Mouse (Mus musculus) heart, embryonic 15.5 days (tissue): ENCODE results near the gene Rnf7. TPM values are rescaled to one million over a fixed set of nuclear protein-coding genes. Genes with fewer than 3 reads are reported as not detected.
"Not testable (repeated sequence)": the region's sequence is repeated elsewhere in the genome, so short reads cannot be mapped to it uniquely, and the experiment has no call there.

ENCODE experiments used
- ATAC-seq: fragments of 200-750 bp; cut with Nextera tagmentation; replicated peaks from 2 replicates; pipeline ENCODE4 v1.8.0; 2017; ENCODE audit warnings: low read depth, moderate TSS enrichment; ENCODE audit not compliant: insufficient number of reproducible peaks, insufficient read depth, low FRiP score
- H3K27ac ChIP-seq: fragments of 300-500 bp; sonication (generic); 2 replicates; pipeline ENCODE4 v1.5.1; 2015; ENCODE audit warnings: mild to moderate bottlenecking, inconsistent platforms
- H3K27me3 ChIP-seq: fragments of 300-500 bp; sonication (generic); 2 replicates; pipeline ENCODE4 v1.6.1; 2015; ENCODE audit warnings: inconsistent platforms
- H3K36me3 ChIP-seq: fragments of 300-500 bp; sonication (generic); 2 replicates; pipeline ENCODE4 v1.6.1; 2015; ENCODE audit warnings: mild to moderate bottlenecking, inconsistent platforms
- H3K4me1 ChIP-seq: fragments of 300-500 bp; sonication (generic); replicated peaks from 2 replicates; pipeline ENCODE4 v1.6.1; 2015; ENCODE audit warnings: inconsistent platforms
- H3K4me2 ChIP-seq: fragments of 300-500 bp; sonication (generic); 2 replicates; pipeline ENCODE4 v1.6.1; 2015; ENCODE audit warnings: inconsistent platforms, mild to moderate bottlenecking, moderate library complexity
- H3K4me3 ChIP-seq: fragments of 300-500 bp; sonication (generic); 2 replicates; pipeline ENCODE4 v1.5.1; 2015; ENCODE audit warnings: mild to moderate bottlenecking, inconsistent platforms
- H3K9ac ChIP-seq: fragments of 300-500 bp; sonication (generic); 2 replicates; pipeline ENCODE4 v1.6.1; 2015; ENCODE audit warnings: mild to moderate bottlenecking, inconsistent platforms
- H3K9me3 ChIP-seq: fragments of 300-500 bp; sonication (generic); replicated peaks from 2 replicates; pipeline ENCODE4 v1.6.1; 2016; ENCODE audit warnings: inconsistent platforms
- WGBS: fragments of 180-500 bp; shearing (Covaris S2); methylation state at CpG from one replicate; pipeline ENCODE4 v1.1.7; 2015; ENCODE audit warnings: mixed read lengths; 5-methylcytosine and 5-hydroxymethylcytosine counted together
- polyA plus RNA-seq: library from polyadenylated mRNA; unstranded; fragments of >200 nt; fragmentation: Nextera tagmentation; extraction: Ambion mirVana; gene quantifications from 2 replicates; pipeline ENCODE4 v1.2.1, GENCODE M21; 2015

Rnf7 gene
- polyA plus RNA-seq = 170 and 186 TPM in 2 replicates

DNA sequence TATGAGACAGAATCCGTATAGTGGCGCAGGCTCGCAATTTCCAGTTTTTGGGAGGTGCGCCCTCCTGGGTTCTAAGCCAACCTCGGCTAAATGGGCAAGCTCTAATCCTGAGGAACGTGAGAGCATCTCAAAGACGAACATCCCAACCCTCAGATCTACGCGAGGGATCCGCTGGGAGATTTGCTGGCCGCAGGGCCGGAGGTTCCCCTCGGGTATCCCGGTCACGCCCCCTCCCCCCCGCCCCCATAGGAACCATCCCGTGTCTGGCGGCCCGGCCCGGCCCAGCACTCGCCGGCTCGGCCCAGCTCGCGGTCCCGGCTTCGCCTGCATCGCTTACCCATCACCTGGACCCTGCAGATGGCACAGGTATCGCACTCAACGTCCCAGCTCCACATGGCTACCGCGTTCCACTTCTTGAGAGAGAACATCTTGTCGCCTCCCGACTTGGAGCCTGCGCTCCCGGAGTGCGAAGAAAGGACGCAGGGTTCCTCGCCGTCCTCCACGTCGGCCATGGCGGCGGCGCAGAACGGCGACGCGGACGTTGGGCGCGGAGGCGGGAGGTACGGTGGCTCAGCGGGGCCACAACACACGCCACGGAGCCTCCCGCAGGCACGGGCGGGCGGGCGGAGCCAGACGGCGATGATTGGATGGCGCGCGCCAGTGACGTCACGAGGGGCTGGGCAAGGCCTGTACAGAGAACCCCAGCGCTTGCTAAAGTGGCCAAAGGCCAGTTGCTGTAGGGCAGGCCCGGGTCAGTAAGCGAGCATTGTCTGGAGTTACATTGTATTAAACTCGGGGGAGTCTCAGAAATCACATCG is at the start of gene Rnf7:
Gene Rnf7, minus strand, starts transcription at position 605 of the 818 bp plus-strand sequence.
- Histone ChIP-seq H3K4me3 (peak within 1 kb of the TSS; percentile 88), H3K27me3 (no peaks in the 10 kb centered on the region), H3K36me3 (peaks cover 6% of the 10 kb centered on the region; the same call in 1 of the 2 replicates), H3K4me2 (peak within 1 kb of the TSS; percentile 76), H3K4me1 (peaks cover 17% of the 10 kb centered on the region), H3K27ac (peak within 1 kb of the TSS; percentile 88), H3K9me3 (no peaks in the 10 kb centered on the region), H3K9ac (peak within 1 kb of the TSS; percentile 76)
- under 1% methylated on average over 74 of the region's 74 CpGs for WGBS
- ATAC-seq = peak; percentile 97

DNA sequence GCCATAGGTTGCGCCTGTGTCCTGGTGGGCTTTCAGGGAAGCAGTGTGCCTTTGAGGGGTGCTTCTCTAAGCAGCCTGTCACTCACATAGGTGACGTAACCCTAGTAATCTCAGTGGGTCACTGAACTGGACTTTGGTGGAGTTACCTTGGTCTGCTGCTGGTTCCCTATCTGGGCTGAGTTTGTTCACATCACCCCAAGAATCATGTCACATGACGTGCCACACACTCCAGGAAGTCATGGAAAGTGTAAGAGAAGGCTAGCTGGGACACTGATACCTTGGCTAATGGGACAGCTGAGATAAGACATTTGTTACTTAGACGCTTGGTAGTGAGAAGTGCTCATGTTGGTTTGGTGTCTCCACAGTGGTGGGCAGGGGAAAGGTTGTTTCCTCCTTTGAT is 47.5 kb upstream of the Rnf7 start:
- no peak overlapping the region for H3K4me2 ChIP-seq
- no peak overlapping the region for H3K27ac ChIP-seq
- no peaks in the 10 kb centered on the region for H3K27me3 ChIP-seq
- WGBS = 76% methylated on average over 4 of the region's 4 CpGs
- no peak overlapping the region for H3K4me3 ChIP-seq
- H3K36me3 ChIP-seq = no peaks in the 10 kb centered on the region
- no peak overlapping the region for H3K9ac ChIP-seq
- no peak for ATAC-seq
- no peaks in the 10 kb centered on the region for H3K4me1 ChIP-seq
- no peaks in the 10 kb centered on the region for H3K9me3 ChIP-seq

DNA sequence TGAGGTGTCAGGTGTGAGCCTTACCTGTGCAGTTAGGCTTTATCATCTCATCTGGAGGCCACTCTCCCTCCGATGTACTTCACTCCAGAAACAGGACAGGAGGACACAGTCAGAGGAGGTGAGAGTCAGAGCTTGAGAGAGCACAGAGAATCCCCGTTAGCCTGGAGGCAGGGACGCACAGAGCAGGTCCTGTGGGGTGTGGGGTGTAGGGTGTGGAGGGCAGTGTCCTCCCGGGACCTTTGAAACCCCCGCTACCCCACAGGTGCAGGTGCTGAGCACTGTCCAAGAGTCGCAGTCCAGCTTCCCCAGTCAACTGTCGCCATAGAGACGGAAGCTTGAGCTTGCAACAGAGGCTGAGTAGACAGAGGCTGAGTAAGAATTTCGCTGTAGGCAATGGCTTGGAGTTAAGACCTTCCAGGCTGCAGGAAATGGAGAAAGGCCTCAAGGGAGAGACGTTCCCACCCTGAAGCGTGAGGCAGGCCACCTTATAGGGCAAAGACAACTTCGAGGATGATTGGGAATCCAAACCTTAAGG is 46.6 kb upstream of the Rnf7 start, which contains the start of gene Gm28729:
Gene Gm28729, minus strand, starts transcription at position 293 of the 535 bp plus-strand sequence.
- Histone ChIP-seq H3K4me1 (no peaks in the 10 kb centered on the region), H3K27me3 (no peaks in the 10 kb centered on the region), H3K4me2 (no peak within 1 kb of the TSS), H3K27ac (no peak within 1 kb of the TSS), H3K4me3 (no peak within 1 kb of the TSS), H3K9me3 (no peaks in the 10 kb centered on the region), H3K9ac (no peak within 1 kb of the TSS), H3K36me3 (no peaks in the 10 kb centered on the region)
- no peak for ATAC-seq
- WGBS = 56% methylated on average over 12 of the region's 12 CpGs

DNA sequence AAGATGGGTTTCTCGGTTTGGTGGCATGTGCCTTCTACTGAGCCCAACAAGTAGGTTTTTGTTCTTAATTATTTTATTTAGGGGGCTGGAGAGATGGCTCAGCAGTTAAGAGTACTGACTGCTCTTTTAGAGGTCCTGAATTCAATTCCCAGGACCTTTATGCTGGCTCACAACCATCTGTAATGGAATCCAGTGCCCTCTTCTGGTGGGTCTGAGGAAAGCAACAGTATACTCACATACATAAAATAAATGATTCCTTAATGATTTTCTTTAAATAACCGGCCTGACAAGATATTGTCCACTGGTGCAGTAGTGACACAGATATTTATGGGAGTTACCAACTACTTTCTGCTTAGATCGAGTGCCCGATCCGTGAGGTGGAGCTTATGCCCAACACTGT is 44.7 kb upstream of the Rnf7 start:
- no peaks in the 10 kb centered on the region for H3K27me3 ChIP-seq
- H3K36me3 ChIP-seq = no peaks in the 10 kb centered on the region
- no peak overlapping the region for H3K9ac ChIP-seq
- no peak overlapping the region for H3K4me3 ChIP-seq
- no peaks in the 10 kb centered on the region for H3K9me3 ChIP-seq
- ATAC-seq = no peak
- no peak overlapping the region for H3K4me2 ChIP-seq
- H3K4me1 ChIP-seq = no peaks in the 10 kb centered on the region
- no peak overlapping the region for H3K27ac ChIP-seq
- 87% methylated on average over 5 of the region's 5 CpGs for WGBS

DNA sequence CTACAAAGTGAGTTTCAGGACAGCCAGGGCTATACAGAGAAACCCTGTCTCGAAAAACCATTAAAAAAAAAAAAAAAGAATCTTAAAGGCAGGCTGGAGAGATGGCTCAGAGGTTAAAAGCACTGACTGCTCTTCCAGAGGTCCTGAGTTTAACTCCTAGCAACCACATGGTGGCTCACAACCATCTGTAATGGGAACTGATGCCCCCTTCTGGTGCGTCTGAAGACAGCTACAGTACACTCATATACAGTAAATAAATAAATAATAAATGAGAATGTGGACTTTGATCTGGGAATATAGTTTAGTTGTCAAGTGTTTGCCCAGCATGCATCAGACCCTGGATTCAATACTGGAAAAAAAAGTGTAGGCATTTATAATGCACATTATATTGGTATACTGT is 43.1 kb upstream of the Rnf7 start:
- ATAC-seq = not testable (repeated sequence)

DNA sequence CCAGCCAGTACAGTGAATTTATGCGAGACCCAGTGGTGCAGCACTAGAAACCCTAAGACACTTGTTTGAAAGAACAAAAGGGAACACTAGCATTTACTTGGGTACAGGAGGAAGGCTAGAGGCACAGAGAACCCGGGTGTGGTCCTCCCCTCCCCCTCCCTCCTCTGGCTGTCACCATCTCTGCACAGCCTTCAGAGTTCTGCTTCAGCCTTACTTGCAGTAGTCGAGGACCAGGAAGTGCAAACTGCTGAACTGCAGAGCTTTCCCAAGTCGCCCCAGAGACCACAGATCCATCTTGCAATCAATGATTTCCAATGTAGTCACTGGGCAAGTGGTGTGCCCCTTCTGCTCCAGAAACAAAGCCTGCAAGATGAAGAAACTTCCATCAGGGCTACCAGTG is 39.0 kb upstream of the Rnf7 start:
- Histone ChIP-seq H3K27ac (no peak overlapping the region), H3K36me3 (no peaks in the 10 kb centered on the region), H3K4me3 (no peak overlapping the region), H3K4me2 (no peak overlapping the region), H3K9ac (no peak overlapping the region), H3K4me1 (no peaks in the 10 kb centered on the region), H3K27me3 (no peaks in the 10 kb centered on the region), H3K9me3 (no peaks in the 10 kb centered on the region)
- WGBS = 24% methylated on average over 4 of the region's 4 CpGs
- no peak for ATAC-seq

More for the DNA sequence above, 43.1 kb upstream of the Rnf7 start:
- H3K27me3 ChIP-seq, H3K27ac ChIP-seq, H3K9me3 ChIP-seq, H3K4me3 ChIP-seq, H3K9ac ChIP-seq, H3K36me3 ChIP-seq, H3K4me1 ChIP-seq, H3K4me2 ChIP-seq: not testable (repeated sequence)
- WGBS = 87% methylated on average over 2 of the region's 2 CpGs

DNA sequence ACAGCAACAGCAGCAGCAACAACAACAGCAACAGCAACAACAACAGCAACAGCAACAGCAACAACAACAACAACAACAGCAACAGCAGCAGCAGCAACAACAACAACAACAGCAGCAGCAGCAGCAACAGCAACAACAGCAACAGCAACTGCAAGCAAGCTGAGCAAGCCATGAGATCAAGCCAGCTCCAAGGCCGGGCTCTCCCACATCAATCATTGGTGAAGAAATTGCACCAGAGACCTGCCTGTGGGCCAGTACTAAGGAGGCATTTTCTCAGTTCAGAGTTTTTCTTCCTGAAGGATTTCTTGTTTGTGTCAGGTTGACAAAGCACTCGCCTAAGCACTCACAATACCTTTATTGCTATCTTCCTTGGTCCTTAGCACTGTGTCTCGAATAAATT is 38.3 kb upstream of the Rnf7 start:
- Histone ChIP-seq H3K36me3 (no peaks in the 10 kb centered on the region), H3K9ac (no peak overlapping the region), H3K4me2 (no peak overlapping the region), H3K27me3 (no peaks in the 10 kb centered on the region), H3K9me3 (no peaks in the 10 kb centered on the region), H3K27ac (no peak overlapping the region), H3K4me3 (no peak overlapping the region), H3K4me1 (no peaks in the 10 kb centered on the region)
- WGBS = 67% methylated on average over 3 of the region's 3 CpGs
- ATAC-seq = no peak

DNA sequence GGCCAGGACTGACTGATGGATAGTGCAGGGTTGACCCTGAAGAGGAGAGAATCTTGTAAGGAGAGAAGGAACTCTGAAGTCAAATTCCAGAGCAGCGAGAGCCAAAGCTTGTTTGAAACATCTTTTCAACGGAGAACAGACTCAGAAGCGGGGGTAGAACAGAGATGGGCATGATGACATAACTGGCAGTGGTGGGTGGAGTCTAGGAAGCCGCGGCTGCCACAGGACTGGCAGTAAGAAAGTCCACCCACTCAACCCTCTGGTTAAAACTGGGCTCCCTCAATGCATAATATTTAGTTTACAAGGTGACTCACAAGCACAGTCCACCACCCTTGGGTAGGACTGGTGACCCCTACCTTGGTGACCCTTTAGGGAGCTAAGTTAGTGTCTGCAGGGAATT is 37.3 kb upstream of the Rnf7 start:
- Histone ChIP-seq H3K36me3 (no peaks in the 10 kb centered on the region), H3K27ac (no peak overlapping the region), H3K9me3 (no peaks in the 10 kb centered on the region), H3K9ac (no peak overlapping the region), H3K27me3 (no peaks in the 10 kb centered on the region), H3K4me2 (no peak overlapping the region), H3K4me1 (no peaks in the 10 kb centered on the region), H3K4me3 (no peak overlapping the region)
- no peak for ATAC-seq
- WGBS = 77% methylated on average over 5 of the region's 5 CpGs

DNA sequence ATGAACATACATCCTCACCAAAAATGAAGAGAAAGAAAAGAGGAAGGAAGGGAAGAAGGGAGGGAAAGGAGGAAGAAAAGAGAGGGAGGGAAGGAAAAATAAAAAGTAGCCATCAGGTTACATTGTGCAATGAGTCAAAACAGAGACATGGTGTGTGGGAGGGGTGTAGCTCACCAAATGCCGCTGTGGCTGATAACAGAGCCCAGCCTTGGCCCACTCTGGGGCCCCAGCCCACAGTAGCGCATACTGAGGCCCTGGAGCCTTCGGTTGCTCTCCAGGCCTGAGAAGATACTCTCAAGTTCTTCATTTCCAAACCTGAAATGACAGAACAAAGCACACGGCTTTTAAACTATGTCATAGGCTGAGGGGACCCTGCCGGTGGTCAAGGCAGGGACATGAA is 35.8 kb upstream of the Rnf7 start:
- 55% methylated on average over 5 of the region's 5 CpGs for WGBS
- Histone ChIP-seq H3K4me3 (no peak overlapping the region), H3K27ac (no peak overlapping the region), H3K9ac (no peak overlapping the region), H3K27me3 (no peaks in the 10 kb centered on the region), H3K4me2 (no peak overlapping the region), H3K36me3 (no peaks in the 10 kb centered on the region), H3K4me1 (no peaks in the 10 kb centered on the region), H3K9me3 (no peaks in the 10 kb centered on the region)
- ATAC-seq = no peak

DNA sequence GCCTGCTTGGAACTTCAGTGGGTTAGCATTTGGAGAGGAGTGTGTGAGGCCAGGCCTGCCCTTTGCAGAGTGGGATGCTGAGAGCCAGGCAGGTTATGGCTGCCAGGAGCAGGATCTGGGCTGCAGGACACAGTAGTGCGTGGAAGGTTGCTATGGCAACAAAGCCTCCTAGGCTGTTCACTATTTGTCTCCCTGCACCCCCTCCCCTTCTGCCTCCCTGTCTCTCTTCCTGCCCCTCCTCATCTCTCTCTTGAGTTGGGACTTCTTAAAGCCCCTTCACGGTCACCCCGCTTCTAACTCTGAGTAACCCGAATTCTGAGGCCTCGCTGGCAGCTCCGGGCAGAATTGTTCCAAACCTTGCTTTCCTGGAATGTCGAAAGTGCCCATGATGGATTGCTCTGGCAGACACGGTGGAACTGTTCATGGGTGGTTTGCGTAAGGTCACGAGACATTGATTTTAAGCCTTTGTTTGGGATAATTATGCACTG is 27.6 kb upstream of the Rnf7 start:
- H3K27me3 ChIP-seq = no peaks in the 10 kb centered on the region
- H3K36me3 ChIP-seq = no peaks in the 10 kb centered on the region
- ATAC-seq = no peak
- no peak overlapping the region for H3K4me3 ChIP-seq
- H3K27ac ChIP-seq = no peak overlapping the region
- 53% methylated on average over 10 of the region's 10 CpGs for WGBS
- no peaks in the 10 kb centered on the region for H3K9me3 ChIP-seq
- no peak overlapping the region for H3K4me2 ChIP-seq
- no peak overlapping the region for H3K9ac ChIP-seq
- H3K4me1 ChIP-seq = no peaks in the 10 kb centered on the region

DNA sequence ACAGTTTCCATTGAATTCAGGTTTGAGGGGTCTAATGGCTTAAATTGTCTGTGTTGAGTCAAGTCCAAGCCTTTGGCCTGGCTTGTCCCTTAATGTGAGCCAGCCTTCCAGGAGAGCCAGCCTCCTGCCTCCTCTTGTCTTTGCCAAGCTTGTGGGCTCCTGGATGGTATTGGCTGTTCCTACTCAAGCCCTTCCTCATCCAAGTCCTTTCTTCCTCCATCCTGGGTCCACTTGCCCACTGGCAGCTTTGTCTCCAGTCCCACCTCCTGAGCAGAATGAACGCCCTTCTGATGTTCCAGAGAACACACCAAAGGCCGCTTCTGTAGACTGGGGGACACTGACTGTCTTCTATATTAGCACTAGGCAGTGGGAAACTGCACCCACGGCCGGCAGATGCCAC is 26.7 kb upstream of the Rnf7 start:
- Histone ChIP-seq H3K9me3 (no peaks in the 10 kb centered on the region), H3K36me3 (no peaks in the 10 kb centered on the region), H3K27me3 (no peaks in the 10 kb centered on the region), H3K4me1 (no peaks in the 10 kb centered on the region), H3K4me3 (no peak overlapping the region), H3K9ac (no peak overlapping the region), H3K4me2 (no peak overlapping the region), H3K27ac (no peak overlapping the region)
- WGBS = 84% methylated on average over 4 of the region's 4 CpGs
- no peak for ATAC-seq
